Mouse (Mus musculus) G1E (cell line): ENCODE measurements at regions not wholly inside any gene's neighbourhood (a gene's known extent, or its start where the extent isn't known, plus 50 kb on each side); places are given as distances from the start of the nearest gene placed in this dataset.

ENCODE experiments used
- CTCF ChIP-seq: IDR thresholded peaks from 2 replicates; pipeline ENCODE4 v1.5.1; 2012; ENCODE audit warnings: low read depth, low read length, inconsistent platforms, mixed read lengths
- GATA1 ChIP-seq: IDR thresholded peaks from 2 replicates; pipeline ENCODE4 v1.6.1; 2012; ENCODE audit warnings: borderline replicate concordance, low read length, inconsistent platforms, mixed read lengths
- POLR2AphosphoS5 ChIP-seq: IDR thresholded peaks from 2 replicates; pipeline ENCODE4 v1.6.1; 2012; ENCODE audit warnings: low read depth, low read length, inconsistent platforms; ENCODE audit not compliant: insufficient replicate concordance
- TAL1 ChIP-seq: conservative IDR thresholded peaks from 2 replicates; pipeline ENCODE4 v1.6.1; 2012; ENCODE audit warnings: low read depth, low read length, inconsistent platforms, mixed read lengths

DNA sequence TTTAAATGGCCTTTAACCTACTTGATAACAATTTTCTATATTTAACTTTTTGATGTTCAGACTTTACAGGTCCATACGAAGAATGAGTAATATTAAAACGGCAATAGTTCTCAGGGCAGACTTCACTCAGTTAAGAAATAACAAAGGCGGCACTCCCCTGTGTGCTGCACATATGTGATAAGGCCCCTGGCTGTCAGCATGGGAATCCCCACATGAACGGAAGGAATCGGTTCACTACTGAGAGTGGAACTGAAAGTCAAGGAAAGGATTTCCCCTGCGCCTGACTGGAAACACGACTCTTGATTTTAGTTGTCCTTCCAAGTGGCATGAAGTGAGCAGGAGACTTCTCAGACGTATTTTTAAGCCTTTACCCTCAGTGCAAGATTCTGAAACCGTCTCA is 210.5 kb upstream of the Klf14 start:
- TF ChIP-seq CTCF, result no peak
- no peak for TF ChIP-seq GATA1
- TF ChIP-seq TAL1, result no peak
- TF ChIP-seq POLR2AphosphoS5, result no peak
